Mouse (Mus musculus): ENCODE data around the gene Wipf2. TPM values are rescaled to one million over a fixed set of nuclear protein-coding genes. Genes with fewer than 3 reads are reported as not detected.
"Not testable (repeated sequence)": the region's sequence is repeated elsewhere in the genome, so short reads cannot be mapped to it uniquely, and the experiment has no call there.

The Wipf2 gene
- total and polyA plus RNA-seq, 3 experiments, result 2.1 to 7.7 (median 4.7) TPM

DNA sequence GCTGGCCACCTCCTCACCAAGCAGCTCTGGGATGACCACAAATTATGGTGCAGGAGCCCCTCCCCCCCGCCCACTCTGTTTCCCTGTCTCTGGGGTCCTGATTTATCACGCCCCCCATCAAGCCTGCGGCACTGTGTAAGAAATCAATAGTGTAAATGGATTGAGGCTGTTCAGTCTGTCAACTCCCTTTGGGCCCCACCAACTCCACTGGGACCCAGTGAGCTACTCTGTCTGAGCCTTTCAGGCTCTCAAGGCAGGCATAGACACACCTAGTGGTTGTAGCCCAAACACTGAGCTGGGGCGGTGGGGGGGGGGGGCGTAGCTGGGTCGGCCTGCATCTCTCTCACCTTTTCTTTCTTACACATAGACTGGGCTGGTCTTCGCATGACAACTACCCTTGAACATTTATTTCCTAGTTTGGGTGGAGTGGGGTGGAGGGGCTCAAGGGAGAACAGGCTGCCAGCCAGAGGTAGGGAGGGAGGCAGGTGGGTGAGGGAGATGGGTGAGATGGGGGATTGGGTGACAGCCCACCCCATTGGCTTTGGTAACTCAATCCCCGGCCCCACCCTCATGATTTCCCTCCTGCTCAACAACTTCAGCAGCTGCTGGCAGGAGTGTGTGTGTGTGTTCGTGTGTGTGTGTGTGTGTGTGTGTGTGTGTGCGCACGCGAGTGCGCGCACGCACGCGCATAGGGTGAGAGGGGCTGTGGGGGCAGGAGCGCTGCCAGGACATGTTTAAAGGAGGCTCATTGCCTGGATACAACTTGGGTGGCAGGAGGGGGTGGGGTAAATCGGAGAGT lies 69.1 kb downstream of the Wipf2 start:
- Histone ChIP-seq H3K27ac (ENCODE audit: insufficient read depth, low read depth) (no peak overlapping the region), H3K27me3 (replicated peaks) (no peaks in the 10 kb centered on the region), H3K36me3 (replicated peaks in 1 of 2; ENCODE audit: control insufficient read depth in 1 of 2, insufficient read depth in 1 of 2, low read length in 1 of 2) (no peaks in the 10 kb centered on the region), H3K9me3 (replicated peaks; ENCODE audit: low read length) (peaks cover 5% of the 10 kb centered on the region), H3K4me1 (ENCODE audit: control insufficient read depth in 1 of 2, insufficient read depth in 2 of 2) (peaks cover 33 to 66% of the 10 kb centered on the region in 2 experiments), H3K4me3 (replicated peaks in 1 of 3; ENCODE audit: low read depth in 2 of 3, low read length in 2 of 3, poor library complexity in 1 of 3) (peak overlapping the region in 1 of 3 experiments; percentile 4), H3K79me2 (replicated peaks; ENCODE audit: control insufficient read depth, extremely low read depth, insufficient read depth, poor library complexity, severe bottlenecking) (no peaks in the 10 kb centered on the region), H3K9ac (ENCODE audit: insufficient read depth, low read depth) (no peak overlapping the region), H3K4me2 (ENCODE audit: insufficient read depth, low read depth, poor library complexity, severe bottlenecking) (no peak overlapping the region)
- dilution Hi-C loops (cut with MboI; ENCODE audit: extremely low pct_ligation_motif_present, extremely low pct_unique_long_range_greater_than_20kb, low sequenced_read_pairs), result no loop called here
- no peak for TF ChIP-seq UBTF (IDR thresholded peaks at IDR 0.05; ENCODE audit: low read depth, low read length)
- peak; percentile 30; the same call in 1 of the 2 replicates for TF ChIP-seq MXI1 (IDR thresholded peaks at IDR 0.05; ENCODE audit: low read depth, low read length)
- 0 out of 2 replicates have a peak, but pooled peaks have one; percentile 5 for TF ChIP-seq ETS1 (conservative IDR thresholded peaks at IDR 0.05; ENCODE audit: low read depth, low read length)
- DNase-seq (ENCODE audit: extremely low read depth), result peak; percentile 49
- in situ Hi-C loops (cut with MboI; ENCODE audit: low pct_ligation_motif_present, low pct_unique_long_range_greater_than_20kb, low sequenced_read_pairs), result no loop called here

DNA sequence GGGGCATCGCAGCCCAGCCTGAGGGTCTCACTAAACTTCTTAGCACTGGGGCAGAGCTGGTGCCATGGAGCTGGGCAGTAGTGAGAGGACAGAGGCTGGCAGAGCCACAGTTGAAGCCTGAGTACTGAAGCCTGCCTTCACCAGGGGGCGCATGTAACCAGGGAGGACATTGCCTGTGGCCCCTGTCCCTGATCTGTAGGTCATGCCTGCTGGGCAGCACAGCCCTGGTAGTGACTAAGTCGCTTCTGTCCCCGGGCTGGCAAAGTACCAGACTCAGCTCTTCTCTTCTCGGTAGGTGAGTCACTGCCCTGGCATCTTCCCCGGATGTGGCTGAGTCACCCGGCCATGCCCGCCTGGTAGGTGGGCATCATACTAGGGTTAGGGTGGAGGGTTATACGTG lies 69.7 kb downstream of the Wipf2 start:
- DNase-seq (ENCODE audit: extremely low read depth), result no peak

DNA sequence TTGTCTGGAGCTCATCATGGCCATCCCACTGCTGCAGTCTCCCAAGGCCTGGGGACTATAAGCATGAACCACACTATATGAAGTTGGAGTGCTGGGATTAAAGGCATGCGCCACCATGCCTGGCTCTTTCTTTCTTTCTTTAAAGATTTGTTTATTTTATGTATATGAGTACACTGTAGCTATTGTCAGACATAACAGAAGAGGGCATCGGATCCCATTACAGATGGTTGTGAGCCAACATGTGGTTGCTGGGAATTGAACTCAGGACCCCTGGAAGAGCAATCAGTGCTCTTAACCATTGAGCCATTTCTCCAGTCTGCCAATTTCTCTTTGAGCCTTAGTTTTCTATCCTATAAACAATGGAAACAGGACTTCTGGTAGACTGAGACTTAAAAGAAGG lies 70.4 kb downstream of the Wipf2 start:
- H3K27me3 ChIP-seq (replicated peaks); H3K27ac ChIP-seq (ENCODE audit: insufficient read depth, low read depth); in situ Hi-C loops (cut with MboI; ENCODE audit: low pct_ligation_motif_present, low pct_unique_long_range_greater_than_20kb, low sequenced_read_pairs); H3K4me3 ChIP-seq (replicated peaks in 1 of 3; ENCODE audit: low read depth in 2 of 3, low read length in 2 of 3, poor library complexity in 1 of 3); H3K9ac ChIP-seq (ENCODE audit: insufficient read depth, low read depth); H3K4me2 ChIP-seq (ENCODE audit: insufficient read depth, low read depth, poor library complexity, severe bottlenecking); H3K79me2 ChIP-seq (replicated peaks; ENCODE audit: control insufficient read depth, extremely low read depth, insufficient read depth, poor library complexity, severe bottlenecking); dilution Hi-C loops (cut with MboI; ENCODE audit: extremely low pct_ligation_motif_present, extremely low pct_unique_long_range_greater_than_20kb, low sequenced_read_pairs); H3K36me3 ChIP-seq (replicated peaks in 1 of 2; ENCODE audit: control insufficient read depth in 1 of 2, insufficient read depth in 1 of 2, low read length in 1 of 2); DNase-seq (ENCODE audit: extremely low read depth); H3K9me3 ChIP-seq (replicated peaks; ENCODE audit: low read length): not testable (repeated sequence)
- H3K4me1 ChIP-seq (ENCODE audit: control insufficient read depth in 1 of 2, insufficient read depth in 2 of 2), result peaks cover 29 to 61% of the 10 kb centered on the region in 2 experiments

More for the DNA sequence above, 69.7 kb downstream of the Wipf2 start:
- Histone ChIP-seq H3K4me3 (replicated peaks in 1 of 3; ENCODE audit: low read depth in 2 of 3, low read length in 2 of 3, poor library complexity in 1 of 3) (no peak overlapping the region), H3K36me3 (replicated peaks in 1 of 2; ENCODE audit: control insufficient read depth in 1 of 2, insufficient read depth in 1 of 2, low read length in 1 of 2) (no peaks in the 10 kb centered on the region), H3K9me3 (replicated peaks; ENCODE audit: low read length) (peaks cover 5% of the 10 kb centered on the region), H3K27me3 (replicated peaks) (no peaks in the 10 kb centered on the region), H3K27ac (ENCODE audit: insufficient read depth, low read depth) (no peak overlapping the region), H3K4me2 (ENCODE audit: insufficient read depth, low read depth, poor library complexity, severe bottlenecking) (no peak overlapping the region), H3K4me1 (ENCODE audit: control insufficient read depth in 1 of 2, insufficient read depth in 2 of 2) (peaks cover 27 to 61% of the 10 kb centered on the region in 2 experiments), H3K9ac (ENCODE audit: insufficient read depth, low read depth) (no peak overlapping the region), H3K79me2 (replicated peaks; ENCODE audit: control insufficient read depth, extremely low read depth, insufficient read depth, poor library complexity, severe bottlenecking) (no peaks in the 10 kb centered on the region)
- dilution Hi-C loops (cut with MboI; ENCODE audit: extremely low pct_ligation_motif_present, extremely low pct_unique_long_range_greater_than_20kb, low sequenced_read_pairs), result no loop called here
- no peak for TF ChIP-seq MEF2A (IDR thresholded peaks at IDR 0.05; ENCODE audit: borderline replicate concordance, low read depth, low read length)
- TF ChIP-seq POLR2AphosphoS2 (IDR thresholded peaks at IDR 0.05; ENCODE audit: low read depth, low read length), result no peak
- no peak for TF ChIP-seq USF1 (IDR thresholded peaks at IDR 0.05; ENCODE audit: low read depth, low read length)
- TF ChIP-seq HCFC1 (IDR thresholded peaks at IDR 0.05; ENCODE audit: low read depth, low read length), result no peak
- TF ChIP-seq RAD21 (IDR thresholded peaks at IDR 0.05; ENCODE audit: low read depth, low read length), result peak; percentile 68
- peak in 1 of 2 experiments; percentile 77; a peak in 3 of 4 replicates for TF ChIP-seq CTCF (conservative IDR thresholded peaks at IDR 0.05 in 1 of 2, IDR thresholded peaks at IDR 0.05 in 1 of 2; ENCODE audit: low read depth in 2 of 2, low read length in 2 of 2)
- TF ChIP-seq MAX (IDR thresholded peaks at IDR 0.05; ENCODE audit: low read length), result no peak
- TF ChIP-seq SMC3 (IDR thresholded peaks at IDR 0.05; ENCODE audit: low read depth, low read length), result peak; percentile 91
- TF ChIP-seq UBTF (IDR thresholded peaks at IDR 0.05; ENCODE audit: low read depth, low read length), result no peak
- TF ChIP-seq CHD1 (IDR thresholded peaks at IDR 0.05; ENCODE audit: low read depth, low read length), result no peak
- TF ChIP-seq USF2 (conservative IDR thresholded peaks at IDR 0.05; ENCODE audit: low read depth, low read length), result no peak
- no peak for TF ChIP-seq JUN (IDR thresholded peaks at IDR 0.05; ENCODE audit: insufficient read depth, low read depth, low read length)
- no peak for TF ChIP-seq NRF1 (IDR thresholded peaks at IDR 0.05; ENCODE audit: low read depth, low read length)
- no peak for TF ChIP-seq ZMIZ1 (IDR thresholded peaks at IDR 0.05; ENCODE audit: low read depth, low read length)
- no peak for TF ChIP-seq ZKSCAN1 (IDR thresholded peaks at IDR 0.05; ENCODE audit: borderline replicate concordance, low read depth, low read length)
- TF ChIP-seq MAZ (IDR thresholded peaks at IDR 0.05; ENCODE audit: low read depth, low read length), result no peak
- no peak for TF ChIP-seq TCF12 (IDR thresholded peaks at IDR 0.05; ENCODE audit: low read depth, low read length)
- TF ChIP-seq SIN3A (IDR thresholded peaks at IDR 0.05; ENCODE audit: low read length), result no peak
- TF ChIP-seq NELFE (IDR thresholded peaks at IDR 0.05; ENCODE audit: low read depth, low read length), result no peak
- TF ChIP-seq CHD2 (IDR thresholded peaks at IDR 0.05; ENCODE audit: low read length), result no peak
- TF ChIP-seq JUND (conservative IDR thresholded peaks at IDR 0.05; ENCODE audit: low read depth, low read length), result no peak
- TF ChIP-seq BHLHE40 (IDR thresholded peaks at IDR 0.05; ENCODE audit: low read depth, low read length), result no peak
- TF ChIP-seq IRF4 (IDR thresholded peaks at IDR 0.05; ENCODE audit: low read depth, low read length), result no peak
- no peak for TF ChIP-seq KAT2A (IDR thresholded peaks at IDR 0.05; ENCODE audit: insufficient replicate concordance, low read length)
- no peak for TF ChIP-seq MAFK (IDR thresholded peaks at IDR 0.05; ENCODE audit: insufficient replicate concordance, low read length)
- TF ChIP-seq PAX5 (IDR thresholded peaks at IDR 0.05; ENCODE audit: low read length), result no peak
- no peak for TF ChIP-seq POLR2A (IDR thresholded peaks at IDR 0.05; ENCODE audit: low read depth, low read length)
- TF ChIP-seq TBP (conservative IDR thresholded peaks at IDR 0.05; ENCODE audit: low read depth, low read length), result no peak
- TF ChIP-seq ZC3H11A (IDR thresholded peaks at IDR 0.05; ENCODE audit: low read depth, low read length), result peak; percentile 9; the same call in 1 of the 2 replicates
- no peak for TF ChIP-seq E2F4 (IDR thresholded peaks at IDR 0.05; ENCODE audit: insufficient replicate concordance, low read depth, low read length)
- in situ Hi-C loops (cut with MboI; ENCODE audit: low pct_ligation_motif_present, low pct_unique_long_range_greater_than_20kb, low sequenced_read_pairs), result no loop called here
